Mouse (Mus musculus) midbrain, embryonic 16.5 days (tissue): ENCODE measurements around the gene E2f7. TPM values are rescaled to one million over a fixed set of nuclear protein-coding genes. Genes with fewer than 3 reads are reported as not detected.
"Not testable (repeated sequence)": the region's sequence is repeated elsewhere in the genome, so short reads cannot be mapped to it uniquely, and the experiment has no call there.

Experiments used
- ATAC-seq: fragments of 200-750 bp; cut with Nextera tagmentation; 2 replicates; pipeline ENCODE4 v1.8.0; 2017; ENCODE audit warnings: moderate TSS enrichment
- H3K27ac ChIP-seq: fragments of 300-500 bp; sonication (generic); 2 replicates; pipeline ENCODE4 v1.5.1; 2014; ENCODE audit warnings: mild to moderate bottlenecking, low read length, mixed read lengths
- H3K27me3 ChIP-seq: fragments of 300-500 bp; sonication (generic); 2 replicates; pipeline ENCODE4 v1.6.1; 2014; ENCODE audit warnings: low read depth, low read length, mixed read lengths; ENCODE audit not compliant: control insufficient read depth, insufficient read depth
- H3K36me3 ChIP-seq: fragments of 300-500 bp; sonication (generic); 2 replicates; pipeline ENCODE4 v1.6.1; 2014; ENCODE audit warnings: mild to moderate bottlenecking, low read length, moderate library complexity, mixed read lengths; ENCODE audit not compliant: control insufficient read depth, insufficient read depth
- H3K4me1 ChIP-seq: fragments of 300-500 bp; sonication (generic); 2 replicates; pipeline ENCODE4 v1.6.1; 2014; ENCODE audit warnings: mild to moderate bottlenecking, low read length, mixed read lengths; ENCODE audit not compliant: control insufficient read depth, insufficient read depth
- H3K4me2 ChIP-seq: fragments of 300-500 bp; sonication (generic); 2 replicates; pipeline ENCODE4 v1.6.1; 2014; ENCODE audit warnings: mild to moderate bottlenecking, low read length, mixed read lengths
- H3K4me3 ChIP-seq: fragments of 300-500 bp; sonication (generic); 2 replicates; pipeline ENCODE4 v1.5.1; 2014; ENCODE audit warnings: low read depth, mild to moderate bottlenecking, low read length, moderate library complexity, mixed read lengths
- H3K9ac ChIP-seq: fragments of 300-500 bp; sonication (generic); 2 replicates; pipeline ENCODE4 v1.6.1; 2014; ENCODE audit warnings: low read depth, low read length, mixed read lengths
- H3K9me3 ChIP-seq: fragments of 300-500 bp; sonication (generic); replicated peaks from 2 replicates; pipeline ENCODE4 v1.6.1; 2014; ENCODE audit warnings: mild to moderate bottlenecking, low read length, mixed read lengths; ENCODE audit not compliant: control insufficient read depth, poor library complexity, severe bottlenecking
- WGBS: fragments of 180-500 bp; shearing (Covaris S2); extraction: QIAGEN DNeasy Blood & Tissue Kit; methylation state at CpG from one replicate; pipeline ENCODE4 v1.1.7; 2014; 5-methylcytosine and 5-hydroxymethylcytosine counted together
- polyA plus RNA-seq: library from polyadenylated mRNA; unstranded; fragments of >200 nt; fragmentation: Nextera tagmentation; extraction: Ambion mirVana; gene quantifications from 2 replicates; pipeline ENCODE4 v1.2.1, GENCODE M21; 2015

E2f7 gene
- polyA plus RNA-seq, 1 experiment from 2014 or later: 4.3 TPM

GRCm38 (mm10) chr10:110744120-110744519 lies 1.1 kb upstream of the E2f7 start:
- Histone ChIP-seq H3K4me1 (peaks cover 10% of the 10 kb centered on the region), H3K27ac (no peak overlapping the region), H3K36me3 (no peaks in the 10 kb centered on the region), H3K4me3 (no peak overlapping the region), H3K9me3 (no peaks in the 10 kb centered on the region), H3K9ac (no peak overlapping the region), H3K27me3 (no peaks in the 10 kb centered on the region), H3K4me2 (no peak overlapping the region; the same call in 1 of the 2 replicates)
- ATAC-seq: no peak
- 63% methylated on average over 12 of the region's 12 CpGs for WGBS

GRCm38 (mm10) chr10:110745640-110746032 lies 397 bp downstream of the E2f7 start:
- under 1% methylated on average over 23 of the region's 23 CpGs for WGBS
- H3K27ac ChIP-seq: peak overlapping the region; percentile 54
- H3K27me3 ChIP-seq: no peaks in the 10 kb centered on the region
- H3K4me3 ChIP-seq: peak overlapping the region; percentile 79
- peak overlapping the region; percentile 87 for H3K9ac ChIP-seq
- peak overlapping the region; percentile 88 for H3K4me2 ChIP-seq
- no peaks in the 10 kb centered on the region for H3K36me3 ChIP-seq
- H3K9me3 ChIP-seq: no peaks in the 10 kb centered on the region
- ATAC-seq: no peak; the same call in 1 of the 2 replicates
- peaks cover 10% of the 10 kb centered on the region for H3K4me1 ChIP-seq

GRCm38 (mm10) chr10:110749081-110749480 lies 3.8 kb downstream of the E2f7 start:
- no peak overlapping the region for H3K4me3 ChIP-seq
- H3K9ac ChIP-seq: no peak overlapping the region
- ATAC-seq: no peak
- H3K9me3 ChIP-seq: no peaks in the 10 kb centered on the region
- H3K27ac ChIP-seq: no peak overlapping the region
- H3K36me3 ChIP-seq: peaks cover 3% of the 10 kb centered on the region; the same call in 1 of the 2 replicates
- H3K4me2 ChIP-seq: no peak overlapping the region
- H3K4me1 ChIP-seq: peaks cover 10% of the 10 kb centered on the region
- H3K27me3 ChIP-seq: no peaks in the 10 kb centered on the region
- WGBS: 97% methylated on average over 9 of the region's 9 CpGs

GRCm38 (mm10) chr10:110749510-110750305 lies 4.5 kb downstream of the E2f7 start:
- no peak for ATAC-seq
- WGBS: 94% methylated on average over 9 of the region's 9 CpGs
- H3K27me3 ChIP-seq: no peaks in the 10 kb centered on the region
- peaks cover 3% of the 10 kb centered on the region; the same call in 1 of the 2 replicates for H3K36me3 ChIP-seq
- no peaks in the 10 kb centered on the region for H3K9me3 ChIP-seq
- H3K4me1 ChIP-seq: peaks cover 10% of the 10 kb centered on the region
- H3K9ac ChIP-seq: no peak overlapping the region
- H3K4me3 ChIP-seq: no peak overlapping the region
- H3K27ac ChIP-seq: no peak overlapping the region
- H3K4me2 ChIP-seq: no peak overlapping the region

GRCm38 (mm10) chr10:110752849-110753248 lies 7.6 kb downstream of the E2f7 start:
- H3K9ac ChIP-seq: no peak overlapping the region
- 93% methylated on average over 3 of the region's 3 CpGs for WGBS
- peaks cover 5% of the 10 kb centered on the region for H3K36me3 ChIP-seq
- no peaks in the 10 kb centered on the region for H3K27me3 ChIP-seq
- H3K9me3 ChIP-seq: no peaks in the 10 kb centered on the region
- no peak overlapping the region for H3K4me3 ChIP-seq
- H3K4me1 ChIP-seq: no peaks in the 10 kb centered on the region
- ATAC-seq: no peak
- no peak overlapping the region for H3K27ac ChIP-seq
- H3K4me2 ChIP-seq: no peak overlapping the region

GRCm38 (mm10) chr10:110755556-110755955 lies 10.3 kb downstream of the E2f7 start:
- Histone ChIP-seq H3K4me3 (no peak overlapping the region), H3K4me1 (no peaks in the 10 kb centered on the region), H3K36me3 (peaks cover 5% of the 10 kb centered on the region), H3K27me3 (no peaks in the 10 kb centered on the region), H3K9me3 (no peaks in the 10 kb centered on the region), H3K27ac (no peak overlapping the region), H3K4me2 (no peak overlapping the region), H3K9ac (no peak overlapping the region)
- ATAC-seq: no peak
- WGBS: 96% methylated on average over 10 of the region's 10 CpGs

GRCm38 (mm10) chr10:110756271-110756793 lies 11.1 kb downstream of the E2f7 start:
- Histone ChIP-seq H3K27me3 (no peaks in the 10 kb centered on the region), H3K36me3 (peaks cover 5% of the 10 kb centered on the region), H3K4me1 (no peaks in the 10 kb centered on the region), H3K4me3 (no peak overlapping the region), H3K9ac (no peak overlapping the region), H3K4me2 (no peak overlapping the region), H3K27ac (no peak overlapping the region), H3K9me3 (no peaks in the 10 kb centered on the region)
- WGBS: 90% methylated on average over 7 of the region's 7 CpGs
- no peak for ATAC-seq

- not testable (repeated sequence) for H3K9ac ChIP-seq, H3K36me3 ChIP-seq, H3K27ac ChIP-seq, H3K4me3 ChIP-seq, H3K4me1 ChIP-seq, H3K9me3 ChIP-seq, H3K4me2 ChIP-seq, H3K27me3 ChIP-seq
- WGBS: 44% methylated on average over 7 of the region's 12 CpGs
- ATAC-seq: peak; percentile 52; the same call in 1 of the 2 replicates
Observed at GRCm38 (mm10) chr10:110760552-110760951, 15.3 kb downstream of the E2f7 start.

- peak overlapping the region; percentile 27; the same call in 1 of the 2 replicates for H3K4me2 ChIP-seq
- no peaks in the 10 kb centered on the region; the same call in 1 of the 2 replicates for H3K9me3 ChIP-seq
- no peaks in the 10 kb centered on the region for H3K4me1 ChIP-seq
- no peak overlapping the region for H3K4me3 ChIP-seq
- H3K27me3 ChIP-seq: no peaks in the 10 kb centered on the region
- H3K36me3 ChIP-seq: peaks cover 8% of the 10 kb centered on the region
- 52% methylated on average over 16 of the region's 16 CpGs for WGBS
- peak; percentile 47 for ATAC-seq
- no peak overlapping the region for H3K27ac ChIP-seq
- H3K9ac ChIP-seq: no peak overlapping the region
Observed at GRCm38 (mm10) chr10:110762134-110762884, 17.1 kb downstream of the E2f7 start.
